Mouse (Mus musculus) left cerebral cortex, adult 11 months (tissue): ENCODE measurements at regions not wholly inside any gene's neighbourhood (a gene's known extent, or its start where the extent isn't known, plus 50 kb on each side); places are given as distances from the start of the nearest gene placed in this dataset.
A peak's percentile ranks its signal among the peaks of the same experiment; 100 is the strongest.

ENCODE experiments used
- DNase-seq: peaks from one replicate; pipeline ENCODE4 v3.0.0; 2022; ENCODE audit warnings: low spot score

DNA sequence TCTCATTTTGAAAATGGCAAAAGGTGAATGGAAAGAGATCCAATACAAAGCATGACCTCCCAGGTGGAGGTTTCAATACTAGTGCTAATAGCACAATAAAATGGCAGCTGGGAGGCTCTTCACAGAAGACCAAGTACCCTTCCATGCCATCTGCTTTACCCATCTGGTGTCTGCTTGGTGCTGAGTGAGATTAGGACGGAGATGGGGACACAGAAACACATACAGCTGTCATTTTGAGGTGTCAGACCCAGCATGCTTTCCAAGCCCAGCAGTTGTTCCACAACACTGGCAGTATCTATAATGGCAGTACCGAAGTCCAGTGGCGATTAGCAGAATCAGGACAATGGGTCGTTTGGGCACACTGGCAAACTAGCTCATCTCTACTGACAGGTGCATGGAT, 118.9 kb upstream of the 1700064H15Rik start:
- no peak for DNase-seq

DNA sequence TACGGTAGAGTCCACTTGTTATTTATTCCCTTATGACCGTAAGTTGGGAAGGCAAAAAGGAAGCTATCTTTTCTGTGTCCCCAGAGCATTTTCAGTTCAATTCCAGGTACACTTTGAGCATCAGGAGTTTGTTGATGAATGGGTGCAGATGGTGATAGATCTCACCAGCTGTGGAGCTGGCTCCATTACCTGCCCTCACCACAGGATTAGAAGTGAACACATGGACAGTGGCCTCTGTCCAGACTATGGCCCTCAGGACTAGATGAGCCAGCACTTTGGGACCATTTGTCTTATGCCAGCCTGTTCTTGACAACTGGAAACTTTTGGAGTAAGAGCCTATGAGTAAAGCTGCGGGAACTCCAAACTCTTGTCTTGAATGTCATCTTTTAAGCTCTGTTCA, 123.5 kb upstream of the 1700064H15Rik start:
- no peak for DNase-seq

DNA sequence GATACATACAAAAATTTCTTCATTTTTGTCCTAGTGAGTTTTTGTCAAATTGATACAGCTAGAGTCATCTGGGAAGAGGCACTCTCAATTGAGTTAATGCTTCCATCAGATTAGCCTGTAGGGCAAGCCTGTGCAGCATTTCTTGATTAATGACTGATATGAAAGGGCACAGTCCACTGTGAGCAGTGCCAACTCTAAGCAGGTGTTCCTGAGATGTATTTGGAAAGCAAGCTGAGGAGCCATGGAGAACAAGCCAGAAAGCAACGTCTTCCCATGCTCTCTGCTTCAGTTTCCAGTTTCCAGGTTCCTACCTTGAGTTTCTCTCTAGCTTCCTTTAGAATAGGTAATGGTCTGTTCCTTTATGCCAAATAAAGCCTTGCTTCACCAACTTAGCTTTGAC, 125.5 kb upstream of the 1700064H15Rik start:
- no peak for DNase-seq

DNA sequence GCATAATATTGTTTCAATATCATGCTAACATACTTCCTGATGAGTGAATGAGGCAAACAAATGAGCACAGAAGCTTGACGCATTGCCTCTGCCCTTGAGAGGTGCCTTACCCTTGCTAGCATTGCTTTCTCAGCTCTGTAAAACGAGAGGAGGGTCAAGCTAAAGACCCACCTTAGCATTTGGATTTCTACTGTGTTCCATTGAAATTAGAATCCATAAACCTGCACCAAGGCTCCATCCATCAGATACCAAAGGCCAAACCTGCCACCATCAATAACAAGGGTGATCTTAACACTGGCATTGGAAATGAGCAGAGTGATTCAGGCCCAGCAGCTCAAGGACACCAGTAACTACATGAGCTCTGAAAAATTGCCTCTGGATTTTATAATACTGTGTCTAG, 126.2 kb upstream of the 1700064H15Rik start:
- no peak for DNase-seq

DNA sequence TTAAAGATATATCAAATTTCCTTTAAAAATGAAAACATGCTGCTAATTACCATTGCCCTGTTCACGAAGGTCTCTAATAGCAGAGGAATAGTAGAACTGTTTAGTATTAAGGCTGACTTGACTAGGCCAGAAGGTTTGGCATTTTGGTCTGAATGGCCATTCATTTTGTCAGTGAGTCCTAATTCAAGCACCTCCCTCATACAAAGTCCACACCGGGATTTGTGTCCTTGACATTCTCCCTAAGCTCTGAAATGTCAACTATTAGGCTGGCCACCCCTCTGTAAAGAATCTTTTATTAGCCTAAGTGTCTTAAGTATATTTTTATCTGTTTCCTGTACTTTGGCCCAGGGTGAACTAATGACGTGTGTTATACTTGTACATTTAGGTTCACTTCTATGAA, 126.7 kb upstream of the 1700064H15Rik start:
- DNase-seq = no peak

DNA sequence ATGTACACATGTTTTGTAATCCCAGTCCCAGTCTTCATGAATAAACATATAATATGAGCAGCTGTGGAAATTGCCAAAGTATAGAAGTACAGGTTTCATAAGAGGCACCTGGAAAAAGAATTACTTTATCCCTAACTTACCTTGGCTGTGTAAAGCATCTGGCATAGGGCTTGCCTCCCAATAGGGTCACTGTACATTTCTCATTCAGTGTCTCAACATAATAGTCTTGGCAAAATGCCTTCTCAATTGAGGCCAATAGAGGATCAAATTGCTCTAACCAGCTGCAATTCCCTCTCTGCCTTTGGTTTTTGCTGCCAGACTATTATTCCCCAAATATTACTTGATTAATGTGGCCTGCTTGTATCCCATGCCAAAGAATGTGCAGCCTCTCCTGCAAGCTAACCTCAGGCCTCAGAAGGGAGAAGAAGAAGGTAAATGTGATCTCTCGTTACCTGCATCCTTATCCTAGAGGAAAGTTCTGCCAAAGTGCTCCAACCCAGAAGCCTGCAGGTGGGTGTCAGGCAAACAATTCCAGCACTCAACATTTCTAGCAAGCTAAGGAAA, 158.2 kb upstream of the Cp start:
- DNase-seq = no peak

DNA sequence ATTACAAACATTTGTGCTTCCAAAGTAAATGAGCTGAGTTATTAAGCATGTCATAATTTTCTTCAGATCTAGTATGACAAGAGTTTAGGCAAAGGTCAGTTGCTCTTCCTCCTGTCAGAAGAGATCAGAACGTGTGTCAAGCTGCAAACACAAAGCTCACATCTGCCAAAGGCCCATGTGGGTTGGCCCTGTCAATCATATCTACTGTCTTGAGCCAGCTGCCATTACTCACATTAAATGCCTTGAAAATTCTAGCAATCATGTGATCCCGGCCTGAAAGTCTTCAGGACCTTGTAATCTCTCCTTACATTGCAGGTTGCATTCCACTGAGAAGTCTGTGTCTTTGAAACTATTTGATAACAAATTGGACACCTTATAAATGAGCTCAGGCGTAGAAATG, 146.8 kb upstream of the Cp start:
- no peak for DNase-seq

DNA sequence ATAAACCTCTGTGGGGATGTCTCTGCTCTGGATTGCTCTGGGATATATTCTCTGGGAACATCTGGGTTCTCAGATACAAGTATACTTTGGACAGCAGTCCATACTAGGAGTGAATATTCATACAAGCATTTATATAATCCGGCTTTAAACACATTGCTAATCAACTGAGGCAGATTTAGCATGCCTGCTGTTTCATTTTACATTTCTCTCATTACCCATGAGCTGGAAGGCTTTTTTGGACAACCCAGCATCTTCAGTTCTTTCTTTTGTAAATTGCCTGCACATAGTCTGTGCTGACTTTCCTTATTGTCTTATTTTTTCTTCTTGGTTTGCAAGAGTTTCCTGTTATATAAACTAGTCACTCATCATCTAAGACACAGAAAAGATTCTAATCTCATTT, 131.9 kb upstream of the Cp start:
- DNase-seq = no peak

DNA sequence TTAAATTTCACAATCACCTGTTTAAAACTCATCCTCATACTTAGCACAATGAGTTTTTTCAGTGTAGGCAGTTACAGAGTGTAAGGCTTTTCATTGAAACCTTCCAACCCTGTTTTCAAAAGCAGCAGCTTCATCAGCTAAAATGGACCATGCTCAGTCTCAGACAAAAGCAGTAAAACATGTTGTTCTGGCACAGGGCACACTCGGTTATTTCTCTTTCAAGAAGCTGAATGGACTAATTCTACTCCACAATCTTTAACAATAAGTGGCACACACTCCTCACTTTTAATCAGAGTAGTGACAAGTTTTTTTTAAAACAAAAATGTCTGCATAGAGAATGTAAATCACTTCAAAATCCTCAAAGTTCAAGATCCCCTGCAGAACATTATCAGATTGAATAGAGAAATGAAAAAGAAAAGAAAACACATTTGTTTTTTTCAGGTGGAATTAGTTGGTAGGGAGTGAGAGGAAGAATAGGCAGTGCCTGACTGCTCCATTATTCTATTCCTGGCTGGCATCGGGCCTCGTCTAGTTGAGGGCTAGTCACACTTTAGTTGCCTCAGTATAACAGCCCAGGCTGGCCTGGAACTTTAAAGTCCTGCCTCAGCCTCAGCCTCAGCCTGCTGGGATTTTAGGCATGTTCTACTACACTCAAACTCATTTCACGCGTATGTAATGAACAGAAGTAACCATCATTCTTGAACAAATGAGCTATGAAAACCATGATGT, 128.2 kb upstream of the Cp start:
- DNase-seq = no peak

DNA sequence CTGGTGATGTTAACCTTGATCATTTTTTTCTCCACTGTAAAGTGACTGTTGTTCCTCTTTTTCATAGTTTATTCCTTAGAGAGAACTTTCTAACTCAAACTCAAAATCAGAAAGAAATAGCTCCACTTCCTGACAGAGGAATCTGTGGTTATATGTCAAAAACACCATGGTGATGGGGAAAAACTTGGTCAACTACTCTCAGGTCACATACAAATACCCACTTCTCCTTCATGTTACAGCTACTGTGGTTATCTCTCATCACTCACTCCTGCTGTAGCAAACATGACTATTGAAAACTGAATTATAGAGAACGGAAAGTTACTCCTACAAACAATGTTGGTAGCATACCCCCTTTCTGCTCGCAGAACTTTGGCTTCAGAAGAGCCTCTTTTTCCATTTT, 127.1 kb upstream of the Cp start:
- no peak for DNase-seq

DNA sequence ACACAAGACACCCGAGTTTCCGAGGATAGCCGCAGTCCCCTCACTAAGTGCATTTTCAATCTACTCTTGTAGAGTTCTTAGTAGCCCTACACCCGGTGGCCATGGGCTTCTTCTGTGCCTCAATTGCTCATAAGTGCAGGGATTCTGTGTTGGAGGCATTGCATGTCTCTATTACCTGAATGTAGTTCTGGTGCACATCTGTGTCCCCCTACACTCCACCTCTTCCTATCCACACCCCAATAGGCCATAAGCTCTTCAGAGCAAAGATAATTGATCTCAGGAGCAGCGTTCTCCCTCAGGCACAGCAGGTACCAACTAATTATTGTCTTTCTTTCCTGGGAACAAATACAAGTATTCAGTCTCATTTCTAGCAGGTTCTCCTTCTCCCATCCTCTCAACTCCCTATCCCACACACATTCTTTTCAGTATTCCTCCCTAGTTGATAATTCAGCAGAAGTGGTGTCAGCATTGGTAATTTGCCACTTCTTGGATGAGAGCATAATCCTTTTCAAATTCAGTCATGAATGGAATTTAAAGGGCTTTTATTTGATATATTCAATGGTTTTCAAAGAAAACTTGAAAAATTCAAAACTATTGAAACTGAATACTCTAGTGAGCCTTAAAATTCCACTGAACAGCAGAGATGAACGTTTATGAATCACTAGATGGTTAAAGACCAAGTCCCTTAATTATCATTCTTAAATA, 108.7 kb upstream of the Cp start:
- DNase-seq = no peak

DNA sequence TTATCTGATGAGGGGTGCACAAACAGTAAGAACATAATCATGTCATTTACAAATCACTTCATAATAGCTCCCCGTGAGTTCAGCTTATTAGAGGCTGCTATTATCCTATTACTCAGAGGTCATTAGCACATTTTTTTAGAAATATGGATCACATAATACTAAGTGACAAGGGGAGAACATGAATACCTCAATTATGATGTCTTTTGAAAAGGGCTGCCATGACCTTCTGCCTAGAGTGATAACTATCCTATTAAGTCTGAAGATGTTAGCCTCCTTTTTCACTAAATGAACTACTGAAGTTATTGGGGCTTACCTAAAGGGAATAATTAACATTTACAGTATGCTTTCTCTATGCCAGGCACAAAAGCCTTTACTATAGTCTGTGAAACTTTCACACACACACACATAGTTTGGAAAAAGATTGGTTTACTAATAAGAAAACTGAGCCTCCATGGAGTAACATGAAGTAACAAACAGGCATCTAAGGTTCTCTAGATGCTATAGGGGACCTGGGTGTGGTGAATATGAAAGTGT, 108.1 kb upstream of the Cp start:
- DNase-seq = no peak

DNA sequence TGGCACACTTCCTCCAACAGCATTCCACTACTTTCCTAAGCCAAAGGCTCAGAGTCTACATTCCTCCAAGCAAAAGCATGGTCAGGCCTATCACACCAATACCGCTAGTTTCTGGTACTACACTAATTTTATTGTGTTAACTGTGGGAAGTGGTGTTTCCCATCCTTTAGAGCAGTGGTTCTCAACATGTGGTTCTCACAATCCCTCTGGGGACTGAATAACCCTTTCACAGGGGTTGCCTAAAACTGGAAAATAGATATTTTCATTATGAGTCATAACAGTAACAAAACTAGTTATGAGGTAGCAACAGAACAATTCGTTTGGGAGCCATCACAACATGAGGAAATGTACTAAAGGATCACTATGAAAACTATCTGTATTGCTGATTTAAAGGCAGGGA, 74.2 kb upstream of the Cp start:
- no peak for DNase-seq

DNA sequence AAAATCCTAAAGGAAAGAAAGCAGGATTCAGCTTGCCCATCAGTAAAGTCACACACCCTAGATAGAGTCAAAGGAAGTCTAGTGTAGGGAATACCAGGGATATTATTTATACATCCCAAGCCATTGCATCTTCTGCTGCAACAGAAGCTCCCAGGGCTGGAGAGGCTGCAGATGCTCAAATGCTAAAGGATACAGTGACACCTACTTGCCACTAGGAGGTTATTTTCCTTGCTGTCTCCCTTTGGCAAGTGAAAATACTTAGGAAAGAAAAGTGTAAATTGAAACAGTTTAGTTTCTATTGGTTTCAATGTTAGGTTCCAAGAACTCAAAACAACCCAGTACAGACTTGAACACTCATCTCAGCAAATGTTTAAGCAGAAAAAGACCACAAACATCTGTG, 68.4 kb upstream of the Cp start:
- no peak for DNase-seq

DNA sequence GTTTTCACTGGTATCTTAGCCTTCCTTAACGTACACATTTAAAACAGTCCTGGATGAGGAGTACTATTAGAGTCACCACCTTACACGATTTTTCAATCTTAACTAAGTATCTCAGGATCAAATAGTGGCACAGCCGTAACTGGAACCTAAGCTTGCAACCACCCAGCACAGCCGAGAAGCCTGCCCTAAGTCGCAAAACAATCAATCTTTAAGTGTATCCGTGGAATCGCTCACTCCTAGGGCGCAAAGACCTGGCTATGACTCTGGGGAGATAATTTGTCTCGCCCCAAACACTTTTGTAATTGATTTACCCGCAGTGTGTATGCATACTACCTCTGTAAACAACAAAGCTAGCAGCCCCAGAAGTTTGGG, 62.6 kb upstream of the Cp start:
- DNase-seq = no peak

DNA sequence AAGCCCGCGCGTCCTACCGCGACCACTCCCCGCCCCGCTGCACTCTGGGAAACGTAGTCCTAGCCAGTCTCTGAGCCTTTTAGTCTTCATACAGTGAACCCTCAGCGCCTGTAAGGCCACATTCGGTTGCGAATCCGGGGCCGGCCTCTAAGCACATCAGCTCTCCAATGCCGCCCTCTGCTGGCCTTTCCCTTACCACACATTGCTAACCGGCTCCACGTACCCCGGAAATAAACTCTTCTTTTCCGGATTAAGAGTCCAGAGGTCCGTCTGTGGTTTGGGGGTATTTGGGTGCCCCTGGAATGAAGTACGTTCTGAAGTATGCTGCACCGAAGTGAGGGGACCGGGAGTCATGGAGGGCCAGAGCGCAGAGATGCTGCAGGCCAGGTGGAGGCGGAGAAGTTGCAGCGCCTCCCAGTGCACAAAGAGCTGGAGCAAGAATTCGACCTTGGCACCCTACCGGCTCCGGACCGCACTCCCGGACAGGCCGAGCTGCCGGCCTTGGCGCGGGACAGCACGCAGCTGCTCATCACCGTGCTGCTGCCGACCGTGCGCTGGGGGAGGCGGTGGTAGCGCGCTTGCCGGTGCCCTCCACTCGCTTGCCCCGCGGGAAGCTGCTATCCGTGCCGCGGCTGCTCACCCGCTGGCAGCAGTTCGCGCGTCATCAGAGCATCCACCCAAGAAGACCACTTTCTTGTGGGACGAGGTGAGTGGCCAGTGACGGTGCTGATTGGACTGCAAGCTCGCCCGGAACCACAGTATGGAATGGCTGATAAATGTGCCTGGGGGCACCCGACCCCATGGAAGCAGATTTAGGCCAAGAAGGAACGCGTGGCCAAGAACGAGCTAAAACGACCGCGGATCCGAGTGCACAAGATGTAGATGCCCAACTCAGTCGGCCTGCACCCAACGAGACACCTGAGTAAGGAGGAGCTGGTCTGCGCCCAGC, 62.0 kb upstream of the Cp start:
- DNase-seq = peak; percentile 96

DNA sequence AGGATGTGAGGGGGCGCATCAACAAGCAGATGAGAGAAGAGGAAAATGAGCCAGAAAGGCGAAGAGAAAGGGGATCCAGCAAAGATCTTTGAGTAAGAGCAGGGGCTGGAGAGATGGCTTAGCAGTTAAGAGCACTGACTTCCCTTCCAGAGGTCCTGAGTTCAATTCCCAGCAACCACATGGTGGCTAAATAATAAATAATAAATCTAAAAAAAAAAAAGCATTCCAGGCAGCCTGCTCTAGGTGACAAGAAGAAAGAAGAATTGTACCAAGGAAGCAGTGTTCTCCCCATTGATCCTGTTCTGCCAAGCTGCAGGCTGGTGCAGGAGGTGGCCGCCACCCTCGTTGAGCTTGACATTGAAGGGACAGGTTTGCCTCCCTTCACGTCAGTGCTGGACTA, 61.1 kb upstream of the Cp start:
- no peak for DNase-seq

DNA sequence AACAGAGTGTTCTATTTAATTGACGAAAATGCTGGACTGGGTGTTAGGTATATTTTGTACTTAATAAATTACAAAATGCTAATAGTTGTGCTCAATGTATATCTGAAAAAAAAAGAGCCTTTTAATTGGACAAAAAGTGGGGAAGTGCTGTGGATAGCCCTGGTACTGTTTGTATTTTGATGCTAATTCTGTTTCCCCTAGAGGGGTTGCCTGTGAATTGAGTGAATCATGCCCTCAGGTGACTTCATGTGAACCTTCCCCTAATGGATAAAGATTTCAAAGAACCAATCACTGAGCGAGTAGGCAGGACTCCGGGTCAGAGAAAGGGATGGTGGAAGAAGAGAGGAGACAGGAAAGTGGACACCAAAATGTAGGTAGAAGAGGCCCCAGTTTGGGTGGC, 59.7 kb upstream of the Cp start:
- no peak for DNase-seq

DNA sequence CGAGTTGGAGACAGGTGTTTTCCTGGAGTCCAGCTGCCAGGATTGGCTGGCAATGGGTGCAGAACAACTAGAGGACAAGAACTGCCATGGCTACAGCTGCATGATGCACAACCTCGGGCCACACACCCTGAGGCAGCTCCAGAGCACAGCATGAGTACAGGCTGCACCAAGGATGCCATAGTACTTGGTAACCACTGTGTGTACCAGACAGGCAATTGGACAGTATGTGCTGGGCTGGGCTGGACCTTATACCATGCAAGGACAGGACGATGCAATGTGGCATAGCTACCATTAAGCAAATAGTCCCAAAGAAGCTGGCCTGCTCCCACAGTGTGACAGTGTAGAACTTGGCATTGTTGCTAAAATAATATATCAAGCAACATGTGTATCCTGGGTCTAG, 54.6 kb upstream of the Cp start:
- DNase-seq = no peak

DNA sequence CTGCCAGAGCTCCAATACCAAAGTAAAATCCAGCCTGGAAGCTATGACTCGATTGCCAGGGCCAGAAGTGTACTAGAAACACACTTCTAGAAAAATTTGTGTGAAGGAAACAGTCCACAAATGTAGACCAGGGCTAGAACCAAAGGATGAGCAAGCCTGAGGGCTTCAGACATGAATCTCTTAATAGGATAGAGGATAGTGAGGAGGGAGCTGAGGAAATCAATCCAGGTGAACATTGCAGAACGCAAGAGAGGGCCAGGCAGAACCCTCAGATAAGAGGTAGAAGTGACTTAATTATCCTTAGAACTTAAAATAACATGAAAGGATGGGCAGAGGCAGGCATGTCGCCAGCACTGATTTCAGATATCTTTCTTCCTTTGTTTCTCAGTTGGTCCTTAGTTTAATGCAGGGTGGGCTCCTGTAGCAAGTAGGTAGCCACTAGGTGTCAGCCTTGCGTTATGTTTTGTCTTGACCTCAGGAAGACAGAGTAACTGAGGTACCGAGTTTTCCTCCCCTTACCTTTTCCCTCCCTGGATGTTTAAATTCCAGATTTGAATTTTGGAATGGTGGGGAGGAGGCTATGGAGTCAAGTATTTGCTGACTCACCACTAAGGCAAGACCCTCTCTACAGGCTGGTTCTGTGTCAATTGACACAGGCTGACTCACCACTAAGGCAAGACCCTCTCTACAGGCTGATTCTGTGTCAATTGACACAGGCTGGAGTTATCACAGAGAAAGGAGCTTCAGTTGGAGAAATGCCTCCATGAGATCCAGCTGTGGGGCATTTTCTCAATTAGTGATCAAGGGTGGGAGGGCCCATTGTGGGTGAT, 52.2 kb upstream of the Cp start:
- DNase-seq = peak; percentile 23
